ENCODE assay signal across 11 mouse cellular contexts in the genomic region with DNA sequence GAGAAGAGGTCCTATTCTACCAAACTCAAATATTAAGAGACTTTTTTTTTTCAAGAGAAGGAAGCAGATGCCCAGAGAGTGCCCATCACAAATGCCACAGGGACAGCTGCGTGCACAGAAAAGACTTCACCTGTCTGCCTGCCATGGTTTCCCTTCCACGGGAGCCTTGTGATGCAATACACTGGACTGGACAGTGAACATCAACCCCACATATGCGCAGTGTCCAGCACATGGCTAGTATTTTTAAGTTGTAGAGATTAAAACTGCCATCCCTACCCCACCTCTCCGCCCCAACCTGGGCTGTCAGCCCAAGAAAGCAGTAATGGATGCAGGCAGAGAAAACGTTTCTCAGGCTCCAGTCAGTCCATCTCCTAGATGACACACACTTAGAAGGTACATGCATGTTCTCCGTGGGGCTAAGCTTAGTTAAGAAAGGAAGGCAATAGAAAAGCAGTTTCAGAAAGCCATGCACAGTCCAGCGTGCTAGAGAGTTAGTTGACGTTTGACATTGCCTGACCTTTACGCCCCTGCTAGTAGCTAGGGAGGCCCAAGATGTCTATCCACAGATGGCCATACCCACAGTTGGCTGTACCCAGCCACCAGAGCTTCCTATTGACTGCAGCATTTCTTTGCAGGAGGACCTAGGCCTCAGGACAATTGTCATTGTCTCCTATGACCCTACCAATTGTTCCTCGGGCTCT. TPM values are rescaled to one million over a fixed set of nuclear protein-coding genes. Genes with fewer than 3 reads are reported as not detected.
A peak's percentile ranks its signal among the peaks of the same experiment; 100 is the strongest.
DNase-seq lines count a peak whose midpoint lies in the region; ATAC-seq and TF ChIP-seq lines count a peak whose summit lies in the region.
"Had no signal": no experiment of that assay in that cellular context is flagged by ENCODE, and none has a peak within 500 bp of the region (broad histone marks: within the 10 kb centered on the region; RNA-seq: fewer than 3 reads in every experiment).

No protein-coding gene starts in this region.

- TF ChIP-seq CTCF in testis, adult 2 months (IDR thresholded peaks at IDR 0.05; ENCODE audit: control insufficient read depth, insufficient read depth, insufficient replicate concordance, low read depth, low read length), result no peak
- TF ChIP-seq CTCF in liver, adult 2 months (IDR thresholded peaks at IDR 0.05; ENCODE audit: low read depth, low read length), result no peak

- peak; percentile 37 for ATAC-seq in heart, embryonic 12.5 days (ENCODE audit: insufficient number of reproducible peaks, low FRiP score)
- ATAC-seq: activated CD4-positive, CD25-positive, alpha-beta regulatory T cell, adult 4 months; CD4-positive, CD25-positive, alpha-beta regulatory T cell, adult 4 months; midbrain, embryonic 13.5 days had no signal

- no peaks in the 10 kb centered on the region for H3K27me3 ChIP-seq in heart, embryonic 12.5 days (replicated peaks)
- H3K27me3 ChIP-seq in testis, adult 2 months (ENCODE audit: control insufficient read depth, insufficient read depth, low read length), result no peaks in the 10 kb centered on the region
- no peaks in the 10 kb centered on the region for H3K27me3 ChIP-seq in liver, adult 2 months (ENCODE audit: control insufficient read depth, insufficient read depth, low read length)
- H3K27me3 ChIP-seq: midbrain, embryonic 13.5 days had no signal

- no peaks in the 10 kb centered on the region for H3K79me2 ChIP-seq in liver, adult 2 months (ENCODE audit: control insufficient read depth, insufficient read depth, low read length)

- intact Hi-C loops in heart, postnatal 10 days (cut with DNase I), result loop anchor here (2.0 kb wide), 1 partner anchor 15 kb away; no protein-coding TSS in a partner anchor
- intact Hi-C loops in gastrocnemius, postnatal 36 days (cut with DNase I), result no loop called here

- 25% methylated on average over 10 of the region's 10 CpGs for WGBS in heart, embryonic 12.5 days
- WGBS in liver, adult 2 months, result 65% methylated on average over 10 of the region's 10 CpGs

- H3K9ac ChIP-seq in heart, embryonic 12.5 days, result peak overlapping the region; percentile 62
- no peak overlapping the region for H3K9ac ChIP-seq in liver, adult 2 months (ENCODE audit: low read depth, low read length)
- H3K9ac ChIP-seq: midbrain, embryonic 13.5 days had no signal

- H3K4me1 ChIP-seq in heart, embryonic 12.5 days (replicated peaks), result peaks cover 81% of the 10 kb centered on the region
- no peaks in the 10 kb centered on the region; the same call in 1 of the 2 replicates for H3K4me1 ChIP-seq in testis, adult 2 months (ENCODE audit: control insufficient read depth, insufficient read depth, low read length)
- no peaks in the 10 kb centered on the region for H3K4me1 ChIP-seq in liver, adult 2 months (ENCODE audit: control insufficient read depth, insufficient read depth, low read length)
- H3K4me1 ChIP-seq: midbrain, embryonic 13.5 days had no signal

- DNase-seq in heart, postnatal 10 days, result no peak
- DNase-seq in testis, postnatal 10 days (ENCODE audit: low spot score), result no peak
- peak; percentile 1 for DNase-seq in liver, adult 2 months (ENCODE audit: extremely low read depth, low read depth, low spot score)
- DNase-seq in frontal cortex, postnatal 25 days (ENCODE audit: low spot score in 2 of 2), result no peak
- no peak for DNase-seq in gastrocnemius, postnatal 36 days
- DNase-seq in layer of hippocampus, postnatal 36 days, result no peak

- H3K4me3 ChIP-seq in heart, embryonic 12.5 days, result peak overlapping the region; percentile 40
- H3K4me3 ChIP-seq in testis, adult 2 months (ENCODE audit: control insufficient read depth, low read depth, low read length), result no peak overlapping the region
- H3K4me3 ChIP-seq in liver, adult 2 months (ENCODE audit: insufficient read depth, low read depth, low read length), result no peak overlapping the region
- H3K4me3 ChIP-seq: midbrain, embryonic 13.5 days had no signal

- no peak for TF ChIP-seq POLR2A in testis, adult 2 months (IDR thresholded peaks at IDR 0.05; ENCODE audit: control insufficient read depth, low read depth, low read length)
- TF ChIP-seq POLR2A in liver, adult 2 months (IDR thresholded peaks at IDR 0.05; ENCODE audit: extremely low read depth, insufficient read depth, low read length), result no peak

- no peaks in the 10 kb centered on the region for H3K36me3 ChIP-seq in heart, embryonic 12.5 days
- H3K36me3 ChIP-seq in testis, adult 2 months (ENCODE audit: control insufficient read depth, insufficient read depth, low read length), result no peaks in the 10 kb centered on the region
- H3K36me3 ChIP-seq in liver, adult 2 months (ENCODE audit: control insufficient read depth, insufficient read depth, low read length), result no peaks in the 10 kb centered on the region
- H3K36me3 ChIP-seq: midbrain, embryonic 13.5 days had no signal

- peak overlapping the region; percentile 97 for H3K27ac ChIP-seq in heart, embryonic 12.5 days (ENCODE audit: poor library complexity, severe bottlenecking)
- peak overlapping the region; percentile 60; the same call in 1 of the 2 replicates for H3K27ac ChIP-seq in testis, adult 2 months (ENCODE audit: control insufficient read depth, insufficient read depth, low read depth, low read length)
- H3K27ac ChIP-seq in liver, adult 2 months (replicated peaks; ENCODE audit: insufficient read depth, low read depth, low read length), result peak overlapping the region; percentile 43
- H3K27ac ChIP-seq: midbrain, embryonic 13.5 days had no signal

- peak overlapping the region; percentile 61 for H3K4me2 ChIP-seq in heart, embryonic 12.5 days
- H3K4me2 ChIP-seq: midbrain, embryonic 13.5 days had no signal

- H3K9me3 ChIP-seq in heart, embryonic 12.5 days (replicated peaks), result no peaks in the 10 kb centered on the region
- H3K9me3 ChIP-seq: midbrain, embryonic 13.5 days had no signal

RNA-seq across cellular contexts. Expression of gene Mylk3, which starts 5.9 kb away (rescaled TPM):
- polyA plus RNA-seq in heart, embryonic 12.5 days (2016; fragmentation: Nextera tagmentation; extraction: Ambion mirVana), result 211 and 224 TPM in 2 replicates
- 100 to 1,000 TPM; 274 to 314 TPM for total RNA-seq in heart, postnatal 10 days (2021)
- polyA plus RNA-seq in testis, adult 2 months (2012; rRNA removed), result 1.3 and 1.5 TPM in 2 replicates
- total RNA-seq in liver, adult 2 months (2014; rRNA removed), result 0.34 and 0.55 TPM in 2 replicates
- 0.20 and 0.39 TPM in 2 replicates for polyA plus RNA-seq in liver, adult 2 months (2012; rRNA removed)
- under 1 TPM; 0.38 to 0.54 TPM for total RNA-seq in gastrocnemius, postnatal 36 days (2021)
- 1 to 10 TPM; 1.6 to 2.0 TPM for total RNA-seq in layer of hippocampus, postnatal 36 days (2021)
- polyA plus RNA-seq: activated CD4-positive, CD25-positive, alpha-beta regulatory T cell, adult 4 months; CD4-positive, CD25-positive, alpha-beta regulatory T cell, adult 4 months had no signal

RNA-seq across cellular contexts. Expression of gene 4921524J17Rik, which starts 52.4 kb away (rescaled TPM):
- 69.5 and 73.4 TPM in 2 replicates for polyA plus RNA-seq in heart, embryonic 12.5 days (2016; fragmentation: Nextera tagmentation; extraction: Ambion mirVana)
- total RNA-seq in heart, postnatal 10 days (2021), result 10 to 100 TPM; 17.9 to 21.6 TPM
- 10.3 and 12.4 TPM in 2 replicates for polyA plus RNA-seq in testis, adult 2 months (2012; rRNA removed)
- total RNA-seq in liver, adult 2 months (2014; rRNA removed), result 6.2 and 8.6 TPM in 2 replicates
- 2.9 TPM in 2 replicates for polyA plus RNA-seq in liver, adult 2 months (2012; rRNA removed)
- total RNA-seq in gastrocnemius, postnatal 36 days (2021), result 10 to 100 TPM; 11.4 to 14.2 TPM
- 10 to 100 TPM; 16.8 to 17.1 TPM for total RNA-seq in layer of hippocampus, postnatal 36 days (2021)

Comparison
In these comparisons a context has a peak if more than half of its experiments do, and no peak if none do; other contexts are left out.
1. H3K27ac ChIP-seq: peak in every context shown above with its lines; median percentile 97 in heart, embryonic 12.5 days; 60 in testis, adult 2 months; 43 in liver, adult 2 months.
2. RNA of gene Mylk3, which starts 5.9 kb away (total RNA-seq): 274 to 314 TPM in heart, postnatal 10 days; 1.6 to 2.0 TPM in layer of hippocampus, postnatal 36 days, 0.34 to 0.55 TPM in liver, adult 2 months and 0.38 to 0.54 TPM in gastrocnemius, postnatal 36 days; every median in the first group is over 10 times any median in the second.